Comparison of ENCODE assay signal across 11 mouse cellular contexts in the genomic region with DNA sequence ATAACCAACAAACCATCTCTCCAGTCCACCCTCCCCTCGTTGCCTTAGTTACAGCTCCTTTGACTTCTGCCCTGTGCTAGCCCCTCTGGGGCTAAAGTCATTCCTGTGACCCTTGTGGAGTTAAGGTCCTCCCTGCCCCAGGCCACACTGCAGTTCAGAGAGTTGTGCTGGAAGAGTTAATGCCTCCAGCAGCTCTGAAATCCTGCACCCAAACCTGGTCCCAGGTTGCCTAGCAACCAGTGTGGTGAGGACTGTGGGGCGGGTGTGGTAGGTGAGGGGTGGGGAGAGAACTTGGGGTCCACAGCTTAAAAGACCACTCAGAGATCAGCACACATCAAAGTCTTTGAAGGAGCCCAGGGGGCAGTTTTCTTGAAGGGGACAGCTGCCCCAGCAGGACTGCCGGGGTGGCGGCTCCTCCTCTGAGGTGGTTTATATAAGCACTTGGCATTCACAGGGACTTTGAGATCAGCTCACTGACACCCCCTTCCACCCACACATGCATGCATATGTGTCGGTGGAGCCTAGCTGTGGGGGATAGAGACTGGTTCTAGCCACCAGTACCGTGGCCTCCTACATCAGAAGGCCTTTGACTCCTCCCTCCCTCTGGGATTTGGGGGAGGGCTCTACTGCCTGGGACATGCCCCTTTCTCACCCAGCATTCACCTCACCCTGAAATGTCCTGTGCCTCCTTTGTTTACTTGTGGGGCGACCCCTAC. TPM values are rescaled to one million over a fixed set of nuclear protein-coding genes. Genes with fewer than 3 reads are reported as not detected.
DNase-seq lines count a peak whose midpoint lies in the region; ATAC-seq and TF ChIP-seq lines count a peak whose summit lies in the region.
"Had no signal": no experiment of that assay in that cellular context is flagged by ENCODE, and none has a peak within 500 bp of the region (broad histone marks: within the 10 kb centered on the region; RNA-seq: fewer than 3 reads in every experiment).

No protein-coding gene starts in this region.

- no peaks in the 10 kb centered on the region for H3K27me3 ChIP-seq in cerebellum, adult 2 months (ENCODE audit: control insufficient read depth, insufficient read depth, low read length)
- no peaks in the 10 kb centered on the region for H3K27me3 ChIP-seq in limb, embryonic 11.5 days (ENCODE audit: control insufficient read depth, insufficient read depth, low read length)
- H3K27me3 ChIP-seq: hindbrain, embryonic 15.5 days had no signal

- no peak overlapping the region for H3K4me2 ChIP-seq in limb, embryonic 11.5 days (ENCODE audit: low read depth, severe bottlenecking)
- H3K4me2 ChIP-seq: hindbrain, embryonic 15.5 days had no signal

- DNase-seq in cerebellum, adult 2 months: peak; percentile 47 to 57
- DNase-seq in cerebellum, adult 11 months: no peak
- DNase-seq in layer of hippocampus, adult 9-11 months: peak; percentile 38
- no peak for DNase-seq in layer of hippocampus, adult 8-10 months (ENCODE audit: low spot score in 2 of 2)
- peak; percentile 76 for DNase-seq in brain, adult 2 months (ENCODE audit: low read depth, low spot score)
- DNase-seq in limb, embryonic 11.5 days (ENCODE audit: low spot score): no peak
- DNase-seq in adrenal gland, adult (ENCODE audit: inconsistent age in 2 of 2, low spot score in 1 of 2): no peak
- no peak for DNase-seq in Muller cell, postnatal 12 days (ENCODE audit: inconsistent ontology term)

- no peak overlapping the region for H3K9ac ChIP-seq in limb, embryonic 11.5 days (ENCODE audit: low read length)
- H3K9ac ChIP-seq: hindbrain, embryonic 15.5 days had no signal

- TF ChIP-seq POLR2A in cerebellum, adult 2 months (IDR thresholded peaks at IDR 0.05; ENCODE audit: borderline replicate concordance, insufficient read depth, low read length): no peak

- no peak for TF ChIP-seq CTCF in cerebellum, adult 2 months (IDR thresholded peaks at IDR 0.05; ENCODE audit: borderline replicate concordance, insufficient read depth, low read depth, low read length)

- 38% methylated on average over 7 of the region's 7 CpGs for WGBS in cerebellum, adult 2 months
- 10% methylated on average over 7 of the region's 7 CpGs for WGBS in limb, embryonic 11.5 days

- no peak overlapping the region for H3K27ac ChIP-seq in cerebellum, adult 2 months (ENCODE audit: insufficient read depth, low read length)
- no peak overlapping the region for H3K27ac ChIP-seq in limb, embryonic 11.5 days (replicated peaks; ENCODE audit: low read depth, low read length)
- H3K27ac ChIP-seq: hindbrain, embryonic 15.5 days had no signal

- peak; percentile 41; the same call in 1 of the 2 replicates for ATAC-seq in limb, embryonic 11.5 days (ENCODE audit: insufficient number of reproducible peaks, low FRiP score, low TSS enrichment, low read depth)

- no peaks in the 10 kb centered on the region for H3K9me3 ChIP-seq in limb, embryonic 11.5 days (ENCODE audit: control insufficient read depth, low read length)
- H3K9me3 ChIP-seq: hindbrain, embryonic 15.5 days had no signal

- H3K36me3 ChIP-seq in limb, embryonic 11.5 days (ENCODE audit: control insufficient read depth, insufficient read depth, low read length): no peaks in the 10 kb centered on the region
- H3K36me3 ChIP-seq: hindbrain, embryonic 15.5 days had no signal

- H3K4me3 ChIP-seq in cerebellum, adult 2 months (replicated peaks; ENCODE audit: insufficient read depth, low read depth, low read length): no peak overlapping the region
- H3K4me3 ChIP-seq in limb, embryonic 11.5 days (ENCODE audit: low read depth, low read length): no peak overlapping the region
- H3K4me3 ChIP-seq: hindbrain, embryonic 15.5 days had no signal

- peaks cover 10% of the 10 kb centered on the region for H3K4me1 ChIP-seq in cerebellum, adult 2 months (ENCODE audit: control insufficient read depth, insufficient read depth, low read length)
- peaks cover 13% of the 10 kb centered on the region for H3K4me1 ChIP-seq in limb, embryonic 11.5 days (ENCODE audit: control insufficient read depth, insufficient read depth, low read length)

RNA-seq across cellular contexts. Expression of a gene that starts 2.3 kb away (rescaled TPM):
- 1.9 and 2.3 TPM in 2 replicates for polyA plus RNA-seq in cerebellum, adult 2 months (2012; rRNA removed)
- 1 to 10 TPM; 1.1 to 1.9 (median 1.5) TPM for total RNA-seq in layer of hippocampus, adult 8-10 months (2022)
- 1.9 and 2.3 TPM in 2 replicates for polyA plus RNA-seq in limb, embryonic 11.5 days (2014; fragmentation: Nextera tagmentation; extraction: Ambion mirVana)

RNA-seq across cellular contexts. Expression of a gene that starts 14.7 kb away (rescaled TPM):
- 0.22 and 0.33 TPM in 2 replicates for polyA plus RNA-seq in cerebellum, adult 2 months (2012; rRNA removed)
- total RNA-seq in layer of hippocampus, adult 8-10 months (2022): under 1 TPM in 3 of 4 experiments, not detected in 1; 0.26 to 0.54 (median 0.32) TPM
- 0.27 and 1.1 TPM in 2 replicates for polyA plus RNA-seq in limb, embryonic 11.5 days (2014; fragmentation: Nextera tagmentation; extraction: Ambion mirVana)
- polyA plus RNA-seq: liver, embryonic 16.5 days had no signal

RNA-seq across cellular contexts. Expression of a gene that starts 18.1 kb away (rescaled TPM):
- polyA plus RNA-seq in cerebellum, adult 2 months (2012; rRNA removed): 0.41 and 0.69 TPM in 2 replicates
- total RNA-seq in layer of hippocampus, adult 8-10 months (2022): 1 to 10 TPM in 2 of 4 experiments, under 1 TPM in 2; 0.87 to 2.1 (median 1.1) TPM
- 0.09 and 0.14 TPM in 2 replicates for polyA plus RNA-seq in limb, embryonic 11.5 days (2014; fragmentation: Nextera tagmentation; extraction: Ambion mirVana)
- polyA plus RNA-seq: gonadal fat pad, adult 2 months; liver, embryonic 16.5 days had no signal

RNA-seq across cellular contexts. Expression of a gene that starts 36.2 kb away (rescaled TPM):
- 0.11 and 0.16 TPM in 2 replicates for polyA plus RNA-seq in cerebellum, adult 2 months (2012; rRNA removed)
- total RNA-seq in layer of hippocampus, adult 8-10 months (2022): under 1 TPM; 0.23 to 0.62 (median 0.43) TPM
- not detected in 2 replicates for polyA plus RNA-seq in limb, embryonic 11.5 days (2014; fragmentation: Nextera tagmentation; extraction: Ambion mirVana)
- polyA plus RNA-seq: liver, embryonic 16.5 days had no signal

Comparison
In these comparisons a context has a peak if more than half of its experiments do, and no peak if none do; other contexts are left out.
1. DNase-seq: peak in cerebellum, adult 2 months (2 of 2), layer of hippocampus, adult 9-11 months (single experiment) and brain, adult 2 months (single experiment); none in cerebellum, adult 11 months (single experiment), layer of hippocampus, adult 8-10 months (0 of 2), limb, embryonic 11.5 days (single experiment), adrenal gland, adult (0 of 2) and Muller cell, postnatal 12 days (single experiment).